Mouse (Mus musculus) CH12.LX (cell line): ENCODE measurements around the gene Tfpi2. TPM values are rescaled to one million over a fixed set of nuclear protein-coding genes. Genes with fewer than 3 reads are reported as not detected.

Experiments
- DNase-seq: peaks from one replicate; pipeline ENCODE4 v3.0.0-alpha.2; 2013; ENCODE audit errors: extremely low read depth
- H3K27ac ChIP-seq: 2 replicates; pipeline ENCODE4 v1.5.1; 2012; ENCODE audit warnings: low read depth, mild to moderate bottlenecking, control low read depth, moderate library complexity; ENCODE audit not compliant: insufficient read depth
- H3K27me3 ChIP-seq: replicated peaks from 2 replicates; pipeline ENCODE3; 2012; ENCODE audit warnings: inconsistent platforms
- H3K36me3 ChIP-seq, 2 experiments: replicated peaks in 1 of 2; 2 replicates each; pipeline versions ENCODE3 to v1.6.1; 2012; ENCODE audit warnings: inconsistent platforms in 1 of 2, low read length in 1 of 2, mild to moderate bottlenecking in 1 of 2, mixed read lengths in 1 of 2, moderate library complexity in 1 of 2; ENCODE audit not compliant: control insufficient read depth in 1 of 2, insufficient read depth in 1 of 2
- H3K4me1 ChIP-seq, 2 experiments: 2 replicates each; pipeline ENCODE4 v1.6.1; 2012; ENCODE audit warnings: inconsistent platforms in 1 of 2, moderate library complexity in 1 of 2; ENCODE audit not compliant: insufficient read depth in 2 of 2, control insufficient read depth in 1 of 2
- H3K4me2 ChIP-seq: 2 replicates; pipeline ENCODE4 v1.6.1; 2012; ENCODE audit warnings: low read depth, mild to moderate bottlenecking, control low read depth; ENCODE audit not compliant: poor library complexity, insufficient read depth, severe bottlenecking
- H3K4me3 ChIP-seq, 3 experiments: fragments of 150-350 bp in 1 of 3; sonication (generic) in 1 of 3; replicated peaks in 1 of 3; 2 replicates each; pipeline versions ENCODE3 to v1.5.1; 2011 to 2012; ENCODE audit warnings: low read depth in 2 of 3, low read length in 2 of 3, mild to moderate bottlenecking in 2 of 3, moderate library complexity in 2 of 3, control low read depth in 1 of 3, improper control_type of control experiment in 1 of 3, inconsistent platforms in 1 of 3, mixed read lengths in 1 of 3; ENCODE audit not compliant: poor library complexity in 1 of 3
- H3K79me2 ChIP-seq: replicated peaks from 2 replicates; pipeline ENCODE4 v1.6.1; 2012; ENCODE audit warnings: mild to moderate bottlenecking, moderate library complexity; ENCODE audit not compliant: control insufficient read depth, poor library complexity, insufficient read depth, severe bottlenecking; ENCODE audit errors: extremely low read depth
- H3K9ac ChIP-seq: 2 replicates; pipeline ENCODE4 v1.6.1; 2012; ENCODE audit warnings: low read depth, mild to moderate bottlenecking, control low read depth, moderate library complexity; ENCODE audit not compliant: insufficient read depth
- H3K9me3 ChIP-seq: replicated peaks from 2 replicates; pipeline ENCODE3; 2012; ENCODE audit warnings: low read length, inconsistent platforms, mixed read lengths
- BHLHE40 ChIP-seq: IDR thresholded peaks from 2 replicates; pipeline ENCODE4 v1.6.1; 2011; ENCODE audit warnings: mild to moderate bottlenecking, low read depth, low read length, improper control_type of control experiment
- CHD1 ChIP-seq: IDR thresholded peaks from 2 replicates; pipeline ENCODE4 v1.6.1; 2012; ENCODE audit warnings: low read depth, low read length, improper control_type of control experiment, inconsistent platforms
- CHD2 ChIP-seq: IDR thresholded peaks from 2 replicates; pipeline ENCODE4 v1.6.1; 2011; ENCODE audit warnings: low read length, improper control_type of control experiment
- E2F4 ChIP-seq: IDR thresholded peaks from 2 replicates; pipeline ENCODE4 v1.6.1; 2011; ENCODE audit warnings: low read depth, low read length, improper control_type of control experiment; ENCODE audit not compliant: insufficient replicate concordance
- ETS1 ChIP-seq: conservative IDR thresholded peaks from 2 replicates; pipeline ENCODE4 v1.6.1; 2012; ENCODE audit warnings: low read depth, mild to moderate bottlenecking, inconsistent platforms, low read length, improper control_type of control experiment, moderate library complexity
- GABPA ChIP-seq: IDR thresholded peaks from 2 replicates; pipeline ENCODE4 v1.6.1; 2012; ENCODE audit warnings: low read depth, low read length, improper control_type of control experiment, inconsistent platforms; ENCODE audit not compliant: insufficient replicate concordance
- IRF4 ChIP-seq: IDR thresholded peaks from 2 replicates; pipeline ENCODE4 v1.6.1; 2014; ENCODE audit warnings: low read depth, mild to moderate bottlenecking, inconsistent platforms, low read length, improper control_type of control experiment
- KAT2A ChIP-seq: IDR thresholded peaks from 2 replicates; pipeline ENCODE4 v1.6.1; 2012; ENCODE audit warnings: low read length, improper control_type of control experiment, inconsistent platforms; ENCODE audit not compliant: insufficient replicate concordance
- NELFE ChIP-seq: IDR thresholded peaks from 2 replicates; pipeline ENCODE4 v1.6.1; 2011; ENCODE audit warnings: low read depth, low read length, improper control_type of control experiment
- PAX5 ChIP-seq: IDR thresholded peaks from 2 replicates; pipeline ENCODE4 v1.6.1; 2012; ENCODE audit warnings: low read length, inconsistent platforms, mixed read lengths
- POLR2A ChIP-seq: IDR thresholded peaks from 2 replicates; pipeline ENCODE4 v1.6.1; 2011; ENCODE audit warnings: low read depth, mild to moderate bottlenecking, improper control_type of control experiment, low read length
- RAD21 ChIP-seq: IDR thresholded peaks from 2 replicates; pipeline ENCODE4 v1.6.1; 2011; ENCODE audit warnings: low read depth, mild to moderate bottlenecking, low read length, improper control_type of control experiment, moderate library complexity
- RCOR1 ChIP-seq: conservative IDR thresholded peaks from 2 replicates; pipeline ENCODE4 v1.6.1; 2012; ENCODE audit warnings: low read depth, mild to moderate bottlenecking, inconsistent platforms, low read length, improper control_type of control experiment
- SIN3A ChIP-seq: IDR thresholded peaks from 2 replicates; pipeline ENCODE4 v1.6.1; 2012; ENCODE audit warnings: low read length, improper control_type of control experiment, inconsistent platforms
- TBP ChIP-seq: conservative IDR thresholded peaks from 2 replicates; pipeline ENCODE4 v1.6.1; 2011; ENCODE audit warnings: low read depth, low read length, improper control_type of control experiment
- TCF12 ChIP-seq: IDR thresholded peaks from 2 replicates; pipeline ENCODE4 v1.6.1; 2014; ENCODE audit warnings: low read depth, mild to moderate bottlenecking, inconsistent platforms, low read length, improper control_type of control experiment
- UBTF ChIP-seq: IDR thresholded peaks from 2 replicates; pipeline ENCODE4 v1.6.1; 2012; ENCODE audit warnings: low read depth, mild to moderate bottlenecking, inconsistent platforms, low read length, improper control_type of control experiment, moderate library complexity
- ZKSCAN1 ChIP-seq: IDR thresholded peaks from 2 replicates; pipeline ENCODE4 v1.6.1; 2012; ENCODE audit warnings: low read depth, inconsistent platforms, low read length, improper control_type of control experiment, borderline replicate concordance
- ZMIZ1 ChIP-seq: IDR thresholded peaks from 2 replicates; pipeline ENCODE4 v1.6.1; 2012; ENCODE audit warnings: low read depth, mild to moderate bottlenecking, inconsistent platforms, low read length, improper control_type of control experiment
- ZNF384 ChIP-seq: IDR thresholded peaks from 2 replicates; pipeline ENCODE4 v1.6.1; 2012; ENCODE audit warnings: low read depth, low read length, improper control_type of control experiment, inconsistent platforms
- dilution Hi-C: fragments of 300-500 bp; cut with MboI; formaldehyde crosslinking; loops from 2 replicates; pipeline ENCODE4 v1.14.3; 2020; ENCODE audit warnings: low sequenced_read_pairs; ENCODE audit not compliant: extremely low pct_unique_long_range_greater_than_20kb, extremely low pct_ligation_motif_present
- in situ Hi-C: fragments of 300-500 bp; cut with MboI; formaldehyde crosslinking; loops from 3 replicates; pipeline ENCODE4 v1.14.3; 2019; ENCODE audit warnings: low sequenced_read_pairs, low pct_ligation_motif_present, low pct_unique_long_range_greater_than_20kb, mixed read lengths
- polyA plus RNA-seq: library from polyadenylated mRNA; unstranded; fragments of >175 nt; gene quantifications from 2 replicates; pipeline ENCODE4 v1.2.1, GENCODE M21; 2012; ENCODE audit warnings: low read depth; ENCODE audit not compliant: insufficient read length
- total RNA-seq, 2 experiments: library from RNA; depleted of rRNA; stranded (reverse); fragments of 300-350 nt in 1 of 2; fragments of >200 nt in 1 of 2; gene quantifications; 2 replicates each; pipeline ENCODE4 v1.2.3; 2012 to 2014

Gene Tfpi2
- total and polyA plus RNA-seq, 3 experiments = not detected

- Histone ChIP-seq H3K4me3 (no peak overlapping the region), H3K27ac (no peak overlapping the region), H3K4me1 (peaks cover 4 to 14% of the 10 kb centered on the region in 2 experiments; a peak in 3 of 4 replicates), H3K9me3 (no peaks in the 10 kb centered on the region), H3K9ac (no peak overlapping the region), H3K27me3 (no peaks in the 10 kb centered on the region), H3K36me3 (no peaks in the 10 kb centered on the region), H3K4me2 (no peak overlapping the region), H3K79me2 (no peaks in the 10 kb centered on the region)
- no peak for TF ChIP-seq RAD21
- no peak for TF ChIP-seq UBTF
- TF ChIP-seq ZMIZ1 = no peak
- TF ChIP-seq ZNF384 = no peak
- TF ChIP-seq SIN3A = no peak
- TF ChIP-seq CHD2 = no peak
- TF ChIP-seq TBP = no peak
- TF ChIP-seq POLR2A = no peak
- TF ChIP-seq KAT2A = no peak
- no peak for TF ChIP-seq RCOR1
- TF ChIP-seq ETS1 = no peak
- TF ChIP-seq TCF12 = no peak
- no peak for TF ChIP-seq BHLHE40
- no peak for TF ChIP-seq CHD1
- no peak for TF ChIP-seq ZKSCAN1
- TF ChIP-seq PAX5 = no peak
- no peak for TF ChIP-seq NELFE
- no peak for TF ChIP-seq IRF4
- DNase-seq = peak; percentile 19
- in situ Hi-C loops (no loop called here), dilution Hi-C loops (no loop called here)
Measured at GRCm38 (mm10) chr6:4000716-4001115, 12.0 kb upstream of the Tfpi2 start.

- H3K4me3 ChIP-seq = no peak overlapping the region
- no peaks in the 10 kb centered on the region for H3K36me3 ChIP-seq
- dilution Hi-C loops = no loop called here
- H3K27me3 ChIP-seq = no peaks in the 10 kb centered on the region
- in situ Hi-C loops = no loop called here
- no peaks in the 10 kb centered on the region for H3K79me2 ChIP-seq
- no peak overlapping the region for H3K9ac ChIP-seq
- no peak overlapping the region for H3K4me2 ChIP-seq
- no peak for DNase-seq
- H3K27ac ChIP-seq = no peak overlapping the region
- H3K9me3 ChIP-seq = no peaks in the 10 kb centered on the region
- H3K4me1 ChIP-seq = peaks cover 4 to 14% of the 10 kb centered on the region in 2 experiments; a peak in 3 of 4 replicates
- TF ChIP-seq CHD2 = no peak
- TF ChIP-seq IRF4 = no peak
- no peak for TF ChIP-seq PAX5
- no peak for TF ChIP-seq KAT2A
- TF ChIP-seq TCF12 = no peak
- no peak for TF ChIP-seq TBP
- no peak for TF ChIP-seq BHLHE40
- no peak for TF ChIP-seq GABPA
- no peak for TF ChIP-seq E2F4
- no peak for TF ChIP-seq ETS1
Measured at GRCm38 (mm10) chr6:3999296-3999695, 10.6 kb upstream of the Tfpi2 start.
